Mouse (Mus musculus): ENCODE data around the gene Grtp1. TPM values are rescaled to one million over a fixed set of nuclear protein-coding genes. Genes with fewer than 3 reads are reported as not detected.
A peak's percentile ranks its signal among the peaks of the same experiment; 100 is the strongest.
"Not testable (repeated sequence)": the region's sequence is repeated elsewhere in the genome, so short reads cannot be mapped to it uniquely, and the experiment has no call there.

Grtp1 gene
- total and polyA plus RNA-seq, 2 experiments from 2014 or later = 7.9 to 19.9 TPM

GRCm38 (mm10) chr8:13148476-13148875 is 51.9 kb downstream of the Grtp1 start:
- no peaks in the 10 kb centered on the region for H3K4me1 ChIP-seq (ENCODE audit: insufficient read depth, low read length)
- TF ChIP-seq CTCF (IDR thresholded peaks at IDR 0.05) = no peak
- no peak overlapping the region for H3K27ac ChIP-seq (ENCODE audit: low read depth, low read length)
- H3K9ac ChIP-seq (replicated peaks; ENCODE audit: low read length, poor library complexity, severe bottlenecking) = no peak overlapping the region
- DNase-seq (ENCODE audit: low spot score) = no peak
- WGBS = 85% methylated on average over 2 of the region's 2 CpGs
- H3K27me3 ChIP-seq (ENCODE audit: insufficient read depth, low read length) = no peaks in the 10 kb centered on the region
- no peak overlapping the region for H3K4me2 ChIP-seq (ENCODE audit: low read depth, low read length, poor library complexity, severe bottlenecking)
- H3K36me3 ChIP-seq (ENCODE audit: insufficient read depth, low read length) = peaks cover 35% of the 10 kb centered on the region
- no peak overlapping the region for H3K4me3 ChIP-seq (ENCODE audit: low read depth, low read length)
- no peak for ATAC-seq (ENCODE audit: low FRiP score)
- no peaks in the 10 kb centered on the region for H3K9me3 ChIP-seq (ENCODE audit: low read length)

- Histone ChIP-seq H3K9ac (replicated peaks; ENCODE audit: low read length, poor library complexity, severe bottlenecking) (no peak overlapping the region), H3K4me1 (ENCODE audit: insufficient read depth, low read length) (no peaks in the 10 kb centered on the region), H3K4me2 (ENCODE audit: low read depth, low read length, poor library complexity, severe bottlenecking) (no peak overlapping the region), H3K9me3 (ENCODE audit: low read length) (no peaks in the 10 kb centered on the region), H3K27me3 (ENCODE audit: insufficient read depth, low read length) (no peaks in the 10 kb centered on the region), H3K36me3 (ENCODE audit: insufficient read depth, low read length) (peaks cover 88% of the 10 kb centered on the region), H3K4me3 (ENCODE audit: low read depth, low read length) (no peak overlapping the region), H3K27ac (ENCODE audit: low read depth, low read length) (no peak overlapping the region)
- 97% methylated on average over 5 of the region's 5 CpGs for WGBS
- ATAC-seq (ENCODE audit: low FRiP score) (no peak), DNase-seq (ENCODE audit: low spot score) (no peak)
- no peak for TF ChIP-seq CTCF (IDR thresholded peaks at IDR 0.05)
Observed at GRCm38 (mm10) chr8:13141681-13142080, 58.7 kb downstream of the Grtp1 start.

- no peak overlapping the region for H3K4me2 ChIP-seq (ENCODE audit: low read depth, low read length, poor library complexity, severe bottlenecking)
- no peak for ATAC-seq (ENCODE audit: low FRiP score)
- no peak for TF ChIP-seq CTCF (IDR thresholded peaks at IDR 0.05)
- 95% methylated on average over 6 of the region's 6 CpGs for WGBS
- no peak overlapping the region for H3K4me3 ChIP-seq (ENCODE audit: low read depth, low read length)
- H3K9me3 ChIP-seq (ENCODE audit: low read length) = no peaks in the 10 kb centered on the region
- no peaks in the 10 kb centered on the region for H3K4me1 ChIP-seq (ENCODE audit: insufficient read depth, low read length)
- H3K27ac ChIP-seq (ENCODE audit: low read depth, low read length) = no peak overlapping the region
- no peaks in the 10 kb centered on the region for H3K27me3 ChIP-seq (ENCODE audit: insufficient read depth, low read length)
- H3K36me3 ChIP-seq (ENCODE audit: insufficient read depth, low read length) = peaks cover 94% of the 10 kb centered on the region
- H3K9ac ChIP-seq (replicated peaks; ENCODE audit: low read length, poor library complexity, severe bottlenecking) = no peak overlapping the region
- DNase-seq (ENCODE audit: low spot score) = no peak
Observed at GRCm38 (mm10) chr8:13139641-13140182, 60.7 kb downstream of the Grtp1 start.

- not testable (repeated sequence) for H3K9me3 ChIP-seq (ENCODE audit: low read length); H3K9ac ChIP-seq (replicated peaks; ENCODE audit: low read length, poor library complexity, severe bottlenecking); H3K4me3 ChIP-seq (ENCODE audit: low read depth, low read length); H3K27me3 ChIP-seq (ENCODE audit: insufficient read depth, low read length); H3K27ac ChIP-seq (ENCODE audit: low read depth, low read length); H3K4me2 ChIP-seq (ENCODE audit: low read depth, low read length, poor library complexity, severe bottlenecking); ATAC-seq (ENCODE audit: low FRiP score); H3K4me1 ChIP-seq (ENCODE audit: insufficient read depth, low read length)
- WGBS = 65% methylated on average over 9 of the region's 9 CpGs
- H3K36me3 ChIP-seq (ENCODE audit: insufficient read depth, low read length) = peaks cover 74% of the 10 kb centered on the region
- DNase-seq (ENCODE audit: low spot score) = peak; percentile 59
- TF ChIP-seq CTCF (IDR thresholded peaks at IDR 0.05) = peak; percentile 72
Observed at GRCm38 (mm10) chr8:13132220-13132619, 68.2 kb downstream of the Grtp1 start.

GRCm38 (mm10) chr8:13124897-13125296 is 75.5 kb downstream of the Grtp1 start:
- Histone ChIP-seq H3K9ac (replicated peaks; ENCODE audit: low read length, poor library complexity, severe bottlenecking) (no peak overlapping the region), H3K27ac (ENCODE audit: low read depth, low read length) (no peak overlapping the region), H3K4me1 (ENCODE audit: insufficient read depth, low read length) (no peaks in the 10 kb centered on the region), H3K9me3 (ENCODE audit: low read length) (no peaks in the 10 kb centered on the region), H3K27me3 (ENCODE audit: insufficient read depth, low read length) (no peaks in the 10 kb centered on the region), H3K36me3 (ENCODE audit: insufficient read depth, low read length) (peaks cover 67% of the 10 kb centered on the region), H3K4me3 (ENCODE audit: low read depth, low read length) (no peak overlapping the region), H3K4me2 (ENCODE audit: low read depth, low read length, poor library complexity, severe bottlenecking) (no peak overlapping the region)
- WGBS = 92% methylated on average over 8 of the region's 8 CpGs
- no peak for TF ChIP-seq CTCF (IDR thresholded peaks at IDR 0.05)
- no peak for DNase-seq (ENCODE audit: low spot score)
- ATAC-seq (ENCODE audit: low FRiP score) = no peak

GRCm38 (mm10) chr8:13122887-13123421 is 77.5 kb downstream of the Grtp1 start:
- DNase-seq (ENCODE audit: low spot score) (no peak), ATAC-seq (ENCODE audit: low FRiP score) (no peak)
- no peak for TF ChIP-seq CTCF (IDR thresholded peaks at IDR 0.05)
- no peak overlapping the region for H3K4me2 ChIP-seq (ENCODE audit: low read depth, low read length, poor library complexity, severe bottlenecking)
- 94% methylated on average over 7 of the region's 7 CpGs for WGBS
- no peak overlapping the region for H3K4me3 ChIP-seq (ENCODE audit: low read depth, low read length)
- H3K9ac ChIP-seq (replicated peaks; ENCODE audit: low read length, poor library complexity, severe bottlenecking) = no peak overlapping the region
- peaks cover 62% of the 10 kb centered on the region for H3K36me3 ChIP-seq (ENCODE audit: insufficient read depth, low read length)
- no peak overlapping the region for H3K27ac ChIP-seq (ENCODE audit: low read depth, low read length)
- no peaks in the 10 kb centered on the region for H3K4me1 ChIP-seq (ENCODE audit: insufficient read depth, low read length)
- H3K27me3 ChIP-seq (ENCODE audit: insufficient read depth, low read length) = no peaks in the 10 kb centered on the region
- H3K9me3 ChIP-seq (ENCODE audit: low read length) = no peaks in the 10 kb centered on the region

MicroRNAs within 50 kb of the gene (microRNA counts, 519-probe panel; counts per million panel counts)
- 528 counts per million, percentile 58 among the panel's probes with 10 or more counts for microRNA mmu-miR-1968

Small RNA genes lying within 50 kb of the gene (microRNA-seq; reads per million reads assigned to microRNA genes)
- gene Mir1968 (ENCODE audit: borderline number of aligned reads) (23.8 reads per million, percentile 30 among the genes with 10 or more reads in this experiment), gene Mir7065 (ENCODE audit: borderline number of aligned reads) (not detected)

Other genes with a start within 250 kb of the Grtp1 start
- not detected in 2 replicates for gene F7, start 174.6 kb downstream of the Grtp1 start, total RNA-seq (2014; rRNA removed)
- gene F7, start 174.6 kb downstream of the Grtp1 start, polyA plus RNA-seq (2015; fragmentation: Nextera tagmentation; extraction: Ambion mirVana) = 0.07 and 0.09 TPM in 2 replicates
- 0.33 TPM in 1 of 2 replicates, not detected in the other for gene F10, start 163.3 kb downstream of the Grtp1 start, total RNA-seq (2014; rRNA removed)
- 0.21 TPM in 1 of 2 replicates, not detected in the other for gene F10, start 163.3 kb downstream of the Grtp1 start, polyA plus RNA-seq (2015; fragmentation: Nextera tagmentation; extraction: Ambion mirVana)
- not detected in 2 replicates for gene Proz, start 139.7 kb downstream of the Grtp1 start, total RNA-seq (2014; rRNA removed)
- gene Proz, start 139.7 kb downstream of the Grtp1 start, polyA plus RNA-seq (2015; fragmentation: Nextera tagmentation; extraction: Ambion mirVana) = 0.80 and 0.89 TPM in 2 replicates
- 32.2 and 32.7 TPM in 2 replicates for gene Pcid2, start 95.2 kb downstream of the Grtp1 start, total RNA-seq (2014; rRNA removed)
- gene Pcid2, start 95.2 kb downstream of the Grtp1 start, polyA plus RNA-seq (2015; fragmentation: Nextera tagmentation; extraction: Ambion mirVana) = 26.8 and 29.0 TPM in 2 replicates
- 100 and 106 TPM in 2 replicates for gene Cul4a, start 95.0 kb downstream of the Grtp1 start, total RNA-seq (2014; rRNA removed)
- gene Cul4a, start 95.0 kb downstream of the Grtp1 start, polyA plus RNA-seq (2015; fragmentation: Nextera tagmentation; extraction: Ambion mirVana) = 57.3 and 59.3 TPM in 2 replicates
- gene Lamp1, start 41.5 kb downstream of the Grtp1 start, total RNA-seq (2014; rRNA removed) = 273 and 322 TPM in 2 replicates
- gene Lamp1, start 41.5 kb downstream of the Grtp1 start, polyA plus RNA-seq (2015; fragmentation: Nextera tagmentation; extraction: Ambion mirVana) = 358 and 371 TPM in 2 replicates
- 0.09 and 0.16 TPM in 2 replicates for gene Adprhl1, start 53.5 kb upstream of the Grtp1 start, total RNA-seq (2014; rRNA removed)
- 0.28 and 0.41 TPM in 2 replicates for gene Adprhl1, start 53.5 kb upstream of the Grtp1 start, polyA plus RNA-seq (2015; fragmentation: Nextera tagmentation; extraction: Ambion mirVana)
- gene Dcun1d2, start 87.5 kb upstream of the Grtp1 start, total RNA-seq (2014; rRNA removed) = 32.7 and 38.9 TPM in 2 replicates
- gene Dcun1d2, start 87.5 kb upstream of the Grtp1 start, polyA plus RNA-seq (2015; fragmentation: Nextera tagmentation; extraction: Ambion mirVana) = 24.4 and 28.3 TPM in 2 replicates
- 23.5 and 31.9 TPM in 2 replicates for gene Tmco3, start 87.6 kb upstream of the Grtp1 start, total RNA-seq (2014; rRNA removed)
- 28.9 and 31.4 TPM in 2 replicates for gene Tmco3, start 87.6 kb upstream of the Grtp1 start, polyA plus RNA-seq (2015; fragmentation: Nextera tagmentation; extraction: Ambion mirVana)
- 58.6 and 59.6 TPM in 2 replicates for gene Tfdp1, start 138.1 kb upstream of the Grtp1 start, total RNA-seq (2014; rRNA removed)
- 72.4 and 75.4 TPM in 2 replicates for gene Tfdp1, start 138.1 kb upstream of the Grtp1 start, polyA plus RNA-seq (2015; fragmentation: Nextera tagmentation; extraction: Ambion mirVana)
- not detected in 2 replicates for gene Atp4b, start 196.2 kb upstream of the Grtp1 start, total RNA-seq (2014; rRNA removed)
- not detected in 2 replicates for gene Atp4b, start 196.2 kb upstream of the Grtp1 start, polyA plus RNA-seq (2015; fragmentation: Nextera tagmentation; extraction: Ambion mirVana)
- under 0.01 TPM in 1 of 2 replicates, not detected in the other for gene Grk1, start 204.5 kb upstream of the Grtp1 start, total RNA-seq (2014; rRNA removed)
- gene Grk1, start 204.5 kb upstream of the Grtp1 start, polyA plus RNA-seq (2015; fragmentation: Nextera tagmentation; extraction: Ambion mirVana) = not detected in 2 replicates
- gene Tmem255b, start 234.6 kb upstream of the Grtp1 start, total RNA-seq (2014; rRNA removed) = 1.1 and 2.2 TPM in 2 replicates
- 1.6 and 1.8 TPM in 2 replicates for gene Tmem255b, start 234.6 kb upstream of the Grtp1 start, polyA plus RNA-seq (2015; fragmentation: Nextera tagmentation; extraction: Ambion mirVana)